Mouse (Mus musculus) small intestine, adult 2 months (tissue): ENCODE results near the gene Snx29. TPM values are rescaled to one million over a fixed set of nuclear protein-coding genes. Genes with fewer than 3 reads are reported as not detected.

Source experiments
- H3K27ac ChIP-seq: fragments of 200-500 bp; 2 replicates; pipeline ENCODE4 v1.5.1; 2012; ENCODE audit warnings: low read depth, low read length, control low read depth, inconsistent platforms; ENCODE audit not compliant: insufficient read depth
- H3K27me3 ChIP-seq: fragments of 200-500 bp; 2 replicates; pipeline ENCODE4 v1.6.1; 2012; ENCODE audit warnings: mild to moderate bottlenecking, moderate library complexity, low read length, inconsistent platforms; ENCODE audit not compliant: control insufficient read depth, insufficient read depth
- H3K36me3 ChIP-seq: fragments of 200-500 bp; 2 replicates; pipeline ENCODE4 v1.6.1; 2012; ENCODE audit warnings: mild to moderate bottlenecking, low read length, control low read depth, inconsistent platforms; ENCODE audit not compliant: control insufficient read depth, insufficient read depth
- H3K4me1 ChIP-seq: fragments of 200-500 bp; 2 replicates; pipeline ENCODE4 v1.6.1; 2012; ENCODE audit warnings: low read length, inconsistent platforms, mixed read lengths; ENCODE audit not compliant: control insufficient read depth, insufficient read depth, insufficient read length
- H3K4me3 ChIP-seq: fragments of 200-500 bp; 2 replicates; pipeline ENCODE4 v1.5.1; 2012; ENCODE audit warnings: low read depth, mild to moderate bottlenecking, control low read depth, inconsistent platforms, low read length, moderate library complexity
- CTCF ChIP-seq: fragments of 200-500 bp; IDR thresholded peaks from 2 replicates; pipeline ENCODE4 v1.5.1; 2012; ENCODE audit warnings: low read depth, mild to moderate bottlenecking, control low read depth, inconsistent platforms, low read length, moderate library complexity, mixed read lengths; ENCODE audit not compliant: insufficient replicate concordance, insufficient read length; ENCODE audit errors: extremely low read depth
- POLR2A ChIP-seq: fragments of 200-500 bp; IDR thresholded peaks from 2 replicates; pipeline ENCODE4 v1.6.1; 2012; ENCODE audit warnings: low read depth, mild to moderate bottlenecking, control low read depth, inconsistent platforms, low read length, moderate library complexity
- WGBS: fragments of 180-500 bp; shearing (Covaris S2); methylation state at CpG from one replicate; pipeline ENCODE4 v1.1.7; 2018; 5-methylcytosine and 5-hydroxymethylcytosine counted together
- polyA plus RNA-seq: library from polyadenylated mRNA; depleted of rRNA; stranded (reverse); fragments of >200 nt; gene quantifications from 2 replicates; pipeline ENCODE4 v1.2.3, GENCODE M21; 2012

Gene Snx29
- polyA plus RNA-seq, 1 experiment = 6.0 TPM

DNA sequence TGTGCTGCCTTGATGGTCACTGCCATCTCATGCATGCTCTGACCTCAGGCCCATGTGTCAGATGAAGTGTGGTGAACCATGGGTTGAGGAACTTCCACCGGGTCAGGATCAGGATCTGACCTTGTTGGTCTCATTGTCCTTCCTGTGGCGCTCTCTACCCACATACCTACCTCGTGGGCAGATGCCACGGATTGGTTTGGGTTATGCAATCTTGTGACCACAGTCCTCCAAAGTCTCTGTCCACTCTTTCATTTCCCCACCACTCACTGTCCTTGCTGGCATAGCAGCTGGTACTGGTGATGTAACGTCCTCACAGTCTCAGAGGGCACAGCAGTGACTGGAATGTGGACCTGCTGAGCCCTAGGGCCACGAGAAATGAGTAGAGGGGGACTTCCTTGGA lies 343.2 kb downstream of the Snx29 start:
- Histone ChIP-seq H3K27me3 (no peaks in the 10 kb centered on the region), H3K4me3 (no peak overlapping the region), H3K4me1 (no peaks in the 10 kb centered on the region), H3K36me3 (no peaks in the 10 kb centered on the region), H3K27ac (no peak overlapping the region)
- TF ChIP-seq POLR2A (no peak), CTCF (no peak)
- 79% methylated on average over 6 of the region's 6 CpGs for WGBS

DNA sequence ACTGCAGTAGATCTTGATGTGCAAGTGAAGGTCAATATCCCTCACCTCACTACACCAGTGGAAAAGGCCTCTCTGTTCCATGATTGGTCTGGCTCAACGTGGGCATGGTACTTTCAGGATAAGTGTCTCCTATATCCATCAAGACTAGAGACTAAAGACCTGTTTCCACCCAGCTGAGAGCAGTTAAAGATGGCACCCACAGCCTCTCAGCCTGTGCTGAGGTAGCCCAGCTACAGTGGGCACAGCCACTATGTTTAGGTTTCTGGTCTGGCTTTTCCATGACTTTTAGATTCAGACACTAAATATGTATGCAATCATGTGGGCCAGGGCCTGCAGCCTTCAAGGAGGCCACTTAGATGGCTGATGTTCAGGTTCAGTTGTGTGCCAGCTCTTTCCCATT lies 345.7 kb downstream of the Snx29 start:
- H3K4me3 ChIP-seq = no peak overlapping the region
- TF ChIP-seq POLR2A (no peak), CTCF (no peak)

DNA sequence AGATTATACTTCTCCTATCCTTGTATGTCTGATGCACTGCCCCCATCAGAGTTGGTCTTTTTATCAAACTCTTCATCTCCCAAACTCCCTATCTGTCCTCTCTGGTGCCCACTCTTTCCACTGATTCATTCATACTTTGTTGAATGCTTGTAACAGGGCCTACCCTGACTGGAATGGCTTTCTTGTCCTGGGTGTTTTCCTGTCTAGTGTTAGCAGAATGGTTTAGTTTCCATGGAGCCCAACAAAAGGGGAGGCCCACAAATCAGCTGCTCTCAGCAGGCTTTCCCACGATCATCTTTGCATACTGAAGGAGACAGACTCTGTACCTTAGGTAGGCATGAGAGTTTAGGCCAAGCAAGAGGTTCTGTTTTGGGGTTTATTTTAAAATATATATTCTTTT lies 346.2 kb downstream of the Snx29 start:
- TF ChIP-seq CTCF = no peak
- no peak for TF ChIP-seq POLR2A
- 96% methylated on average over 1 of the region's 1 CpGs for WGBS
- Histone ChIP-seq H3K4me1 (no peaks in the 10 kb centered on the region), H3K27me3 (no peaks in the 10 kb centered on the region), H3K4me3 (no peak overlapping the region), H3K27ac (no peak overlapping the region), H3K36me3 (no peaks in the 10 kb centered on the region)

More for the DNA sequence above, 345.7 kb downstream of the Snx29 start:
- WGBS = 75% methylated on average over 1 of the region's 1 CpGs
- Histone ChIP-seq H3K4me1 (no peaks in the 10 kb centered on the region), H3K36me3 (no peaks in the 10 kb centered on the region), H3K27ac (no peak overlapping the region), H3K27me3 (no peaks in the 10 kb centered on the region)

DNA sequence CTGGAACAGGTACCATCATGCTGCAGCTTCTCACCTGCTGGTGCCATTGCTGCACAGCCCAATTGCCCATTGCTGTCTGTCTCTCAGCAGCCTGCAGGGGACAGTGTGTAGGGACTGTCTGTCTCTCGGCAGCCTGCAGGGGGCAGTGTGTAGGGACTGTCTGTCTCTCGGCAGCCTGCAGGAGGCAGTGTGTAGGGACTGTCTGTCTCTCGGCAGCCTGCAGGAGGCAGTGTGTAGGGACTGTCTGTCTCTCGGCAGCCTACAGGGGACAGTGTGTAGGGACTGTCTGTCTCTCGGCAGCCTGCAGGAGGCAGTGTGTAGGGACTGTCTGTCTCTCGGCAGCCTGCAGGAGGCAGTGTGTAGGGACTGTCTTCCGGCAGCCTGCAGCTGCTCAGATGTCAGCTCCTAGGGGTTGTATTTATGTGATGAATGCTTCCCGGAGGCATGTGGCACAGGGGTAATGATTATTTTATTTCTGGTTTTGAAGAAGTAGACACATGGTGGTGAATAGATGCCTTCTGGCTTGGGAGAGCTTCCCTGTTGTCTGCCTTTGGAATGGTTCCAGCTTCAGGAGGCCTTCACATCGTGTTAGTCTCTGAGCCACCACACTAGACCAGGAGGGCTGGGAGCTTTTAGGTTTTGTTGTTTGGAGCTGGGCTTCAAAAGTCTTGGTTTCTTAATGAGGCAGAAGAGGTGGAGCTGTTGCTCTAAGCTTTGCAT lies 347.7 kb downstream of the Snx29 start:
- Histone ChIP-seq H3K27me3 (no peaks in the 10 kb centered on the region), H3K36me3 (no peaks in the 10 kb centered on the region), H3K27ac (no peak overlapping the region), H3K4me1 (no peaks in the 10 kb centered on the region), H3K4me3 (no peak overlapping the region)
- WGBS = 75% methylated on average over 9 of the region's 9 CpGs
- TF ChIP-seq POLR2A = no peak
- peak; percentile 54; the same call in 1 of the 2 replicates for TF ChIP-seq CTCF

DNA sequence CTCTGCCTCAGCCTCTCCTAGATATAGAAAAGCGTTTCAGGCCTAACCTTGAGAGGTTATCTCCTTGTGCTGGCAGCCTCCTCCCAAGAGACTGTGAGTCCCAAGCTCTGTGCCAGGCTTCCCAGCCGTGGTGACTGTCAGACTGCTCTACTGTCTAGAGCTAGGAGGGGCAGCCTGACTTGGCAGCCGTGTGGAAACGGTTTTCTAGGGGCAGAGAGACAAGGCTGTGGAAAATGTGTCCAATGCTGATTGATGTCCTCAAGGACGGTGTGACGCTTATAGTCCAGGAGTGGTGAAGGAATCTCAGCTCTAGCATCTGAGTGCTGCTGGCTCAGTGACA lies 348.2 kb downstream of the Snx29 start:
- TF ChIP-seq POLR2A (no peak), CTCF (no peak)
- no peaks in the 10 kb centered on the region for H3K27me3 ChIP-seq
- no peaks in the 10 kb centered on the region for H3K4me1 ChIP-seq
- H3K4me3 ChIP-seq = no peak overlapping the region
- no peaks in the 10 kb centered on the region for H3K36me3 ChIP-seq
- WGBS = 27% methylated on average over 6 of the region's 6 CpGs
- H3K27ac ChIP-seq = no peak overlapping the region

DNA sequence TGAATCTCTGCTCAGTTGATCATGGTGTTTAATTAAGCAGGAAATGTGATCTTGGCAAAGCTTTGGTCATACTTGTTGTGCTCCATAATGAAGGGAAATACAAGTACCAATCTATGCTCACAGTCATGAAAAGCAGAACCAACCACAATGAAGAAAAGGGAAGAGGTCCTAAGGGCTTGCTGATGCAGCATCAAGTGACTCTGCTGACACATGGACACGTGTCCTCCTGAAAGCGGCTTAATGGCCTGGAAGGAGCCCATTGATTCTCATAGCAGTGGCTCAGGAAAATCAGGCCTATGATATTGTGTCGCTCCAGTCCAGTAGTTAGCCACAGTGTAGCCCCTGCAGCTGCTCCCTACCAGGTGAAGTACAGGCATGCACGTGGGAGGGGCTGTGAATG lies 353.3 kb downstream of the Snx29 start:
- 78% methylated on average over 4 of the region's 4 CpGs for WGBS
- TF ChIP-seq POLR2A (no peak), CTCF (no peak)
- Histone ChIP-seq H3K4me3 (no peak overlapping the region), H3K36me3 (no peaks in the 10 kb centered on the region), H3K4me1 (no peaks in the 10 kb centered on the region), H3K27ac (no peak overlapping the region), H3K27me3 (no peaks in the 10 kb centered on the region)

DNA sequence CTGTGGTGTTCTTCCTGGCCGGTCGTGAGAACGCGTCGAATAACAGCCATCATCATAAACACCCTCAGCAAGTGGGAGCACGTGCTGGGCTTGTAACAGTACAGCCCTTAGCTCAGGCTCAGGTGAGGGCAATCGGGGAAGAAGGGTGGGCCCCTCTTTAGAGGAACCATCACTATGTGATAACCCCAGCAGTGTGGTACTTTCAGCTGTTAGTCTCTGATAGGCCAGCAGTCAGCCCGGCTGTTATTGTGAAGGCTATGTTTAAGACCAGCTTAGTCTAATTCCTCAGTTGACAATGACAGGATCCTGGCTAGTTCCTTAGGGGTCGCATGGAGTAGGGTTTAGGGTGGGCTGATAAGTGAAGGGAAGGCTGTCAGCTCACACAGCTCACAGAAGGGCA lies 362.6 kb downstream of the Snx29 start:
- H3K4me3 ChIP-seq = no peak overlapping the region
- H3K27ac ChIP-seq = no peak overlapping the region
- 89% methylated on average over 9 of the region's 9 CpGs for WGBS
- TF ChIP-seq POLR2A = no peak
- no peaks in the 10 kb centered on the region for H3K36me3 ChIP-seq
- no peaks in the 10 kb centered on the region for H3K27me3 ChIP-seq
- no peaks in the 10 kb centered on the region for H3K4me1 ChIP-seq
